Mouse (Mus musculus) gastrocnemius, postnatal 36 days (tissue): ENCODE data around the gene Cacna1i. TPM values are rescaled to one million over a fixed set of nuclear protein-coding genes. Genes with fewer than 3 reads are reported as not detected.

Source experiments
- DNase-seq, 2 experiments: peaks; one replicate each; pipeline ENCODE4 v3.0.0; 2022
- intact Hi-C: fragments of 180-260 bp; cut with DNase I; formaldehyde crosslinking; loops from one replicate; pipeline ENCODE4 v1.15.1; 2025
- total RNA-seq, 2 experiments: library from RNA; stranded (reverse); gene quantifications; 2 replicates each; pipeline ENCODE4 v1.2.3; 2021

Gene Cacna1i
- total RNA-seq, 2 experiments from 2014 or later: 0.05 to 0.62 TPM

GRCm38 (mm10) chr15:80391791-80392190 lies 104.8 kb downstream of the Cacna1i start:
- DNase-seq: no peak
- intact Hi-C loops: no loop called here

- no peak for DNase-seq
- intact Hi-C loops: no loop called here
Measured at GRCm38 (mm10) chr15:80395035-80395434, 108.0 kb downstream of the Cacna1i start.

DNA sequence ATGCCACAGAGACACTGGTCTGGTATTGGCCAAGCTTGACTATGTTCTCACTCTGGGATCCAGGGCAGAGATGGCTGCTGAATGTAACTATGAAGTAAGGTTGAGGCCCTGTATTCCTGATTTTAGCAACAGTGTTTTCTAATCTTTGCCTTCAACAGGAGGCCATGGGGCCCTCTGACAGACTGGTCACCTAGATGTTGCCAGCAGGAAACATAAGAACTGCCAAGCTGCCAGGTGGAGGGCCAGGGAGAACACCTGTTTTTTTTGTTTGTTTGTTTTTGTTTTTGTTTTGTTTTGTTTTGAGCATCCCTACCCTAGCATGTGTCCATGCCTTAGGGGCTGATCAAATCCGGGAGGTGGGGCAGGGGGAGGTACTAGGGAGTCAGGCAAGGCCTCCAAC lies 112.4 kb downstream of the Cacna1i start:
- DNase-seq: no peak

DNA sequence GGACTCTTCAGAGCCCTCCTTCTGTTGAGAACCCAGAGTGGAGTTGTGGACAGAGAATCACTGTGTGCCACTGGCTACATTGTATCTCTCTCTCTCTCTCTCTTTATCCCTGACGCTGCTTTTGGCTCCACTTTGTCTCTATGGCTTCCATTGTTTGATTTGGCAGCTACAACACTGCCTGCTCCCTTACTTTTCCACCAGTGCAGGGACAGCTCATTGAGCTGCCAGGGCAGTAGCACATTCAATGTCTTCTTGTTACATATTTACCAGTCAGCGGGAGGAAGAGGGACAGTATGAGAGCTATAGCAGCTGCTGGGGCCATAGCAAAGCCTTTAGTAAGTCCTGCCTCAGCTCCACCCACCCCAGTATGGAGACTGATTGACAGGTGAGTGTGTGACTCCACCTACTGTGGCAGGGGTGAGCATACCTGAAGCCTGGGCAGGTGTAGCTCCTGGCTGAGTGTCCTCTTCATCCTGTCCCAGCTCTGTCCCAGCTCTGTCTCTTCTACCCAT lies 114.4 kb downstream of the Cacna1i start:
- DNase-seq: no peak
- intact Hi-C loops: no loop called here

More for the DNA sequence above, 112.4 kb downstream of the Cacna1i start:
- intact Hi-C loops: no loop called here

DNA sequence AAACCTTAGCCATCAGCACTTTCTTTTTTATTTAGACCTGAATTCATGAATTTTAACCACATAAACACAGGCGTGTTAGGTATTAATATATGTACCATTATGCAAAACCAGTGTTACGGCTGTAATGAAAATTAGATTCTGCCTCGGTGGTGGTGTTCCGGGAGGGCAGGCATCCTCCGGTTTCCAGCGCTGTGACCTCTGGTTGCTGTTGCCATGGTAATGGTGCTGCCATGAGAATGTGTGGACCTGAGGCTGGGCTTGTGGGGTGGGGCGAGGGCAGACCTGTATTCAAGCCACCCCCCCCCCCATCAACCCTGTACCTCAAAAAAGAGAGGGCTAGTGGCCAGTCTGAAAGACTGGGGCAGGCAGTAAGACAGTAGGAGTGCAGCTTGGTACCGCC lies 114.9 kb downstream of the Cacna1i start:
- intact Hi-C loops: no loop called here
- DNase-seq: no peak

- intact Hi-C loops: no loop called here
- DNase-seq: no peak
Measured at GRCm38 (mm10) chr15:80407873-80408272, 120.8 kb downstream of the Cacna1i start.

- intact Hi-C loops: no loop called here
- DNase-seq: no peak
Measured at GRCm38 (mm10) chr15:80410661-80411060, 123.6 kb downstream of the Cacna1i start.

DNA sequence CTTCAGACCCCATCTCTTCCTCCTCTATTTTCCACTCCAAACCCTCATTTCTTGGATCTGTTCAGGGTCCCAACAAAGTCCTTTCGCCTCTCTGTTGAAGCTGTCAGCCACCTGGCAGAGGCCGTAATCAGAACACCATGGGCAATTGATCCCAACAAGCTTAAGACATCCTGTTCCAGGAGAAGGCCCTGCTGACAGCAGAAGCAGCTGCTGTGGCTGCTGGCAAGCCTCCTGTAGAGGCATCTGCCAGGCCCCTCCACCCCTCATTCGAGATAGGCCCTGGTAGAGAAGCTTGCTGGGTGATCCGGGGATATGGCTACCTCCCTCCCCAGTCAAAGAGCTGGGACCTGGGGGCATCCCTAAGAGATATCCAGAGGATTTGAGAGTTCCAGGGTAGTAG lies 126.0 kb downstream of the Cacna1i start:
- no peak for DNase-seq
- intact Hi-C loops: no loop called here

DNA sequence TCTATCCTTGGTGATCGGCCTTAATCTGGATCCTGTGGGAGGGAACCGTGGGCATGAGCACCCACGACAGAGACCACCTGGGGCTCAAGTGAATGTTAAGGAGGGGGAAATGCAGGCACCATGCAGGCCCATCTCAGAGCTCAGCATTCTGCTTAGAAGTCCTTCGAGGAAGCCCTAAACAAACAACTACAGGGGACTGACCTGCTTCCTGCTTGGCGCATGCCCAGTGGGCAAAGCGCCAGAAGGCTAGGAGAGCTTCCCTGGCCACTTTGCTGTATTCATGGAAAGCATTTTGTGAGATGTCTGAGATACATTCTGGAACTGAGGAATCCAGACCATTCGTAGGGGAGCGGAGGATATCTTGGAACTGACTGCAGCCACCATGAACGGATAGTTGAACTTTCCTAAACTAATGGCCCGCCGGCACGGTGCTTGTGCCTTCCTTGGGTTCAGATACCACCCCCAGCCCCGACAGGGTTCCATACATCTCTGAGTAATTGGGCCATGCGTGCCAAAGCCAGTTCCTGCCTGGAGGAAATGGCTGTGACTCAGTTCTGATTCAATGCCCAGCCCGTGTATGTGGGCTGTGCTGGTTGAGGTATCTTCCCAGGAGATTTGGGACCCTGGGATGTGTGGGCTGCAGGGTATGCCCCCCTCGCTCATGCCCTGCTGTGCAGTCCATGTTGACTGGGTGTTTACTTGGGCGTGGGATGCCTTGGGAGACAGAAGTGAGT lies 127.1 kb downstream of the Cacna1i start:
- no peak for DNase-seq
- intact Hi-C loops: no loop called here

DNA sequence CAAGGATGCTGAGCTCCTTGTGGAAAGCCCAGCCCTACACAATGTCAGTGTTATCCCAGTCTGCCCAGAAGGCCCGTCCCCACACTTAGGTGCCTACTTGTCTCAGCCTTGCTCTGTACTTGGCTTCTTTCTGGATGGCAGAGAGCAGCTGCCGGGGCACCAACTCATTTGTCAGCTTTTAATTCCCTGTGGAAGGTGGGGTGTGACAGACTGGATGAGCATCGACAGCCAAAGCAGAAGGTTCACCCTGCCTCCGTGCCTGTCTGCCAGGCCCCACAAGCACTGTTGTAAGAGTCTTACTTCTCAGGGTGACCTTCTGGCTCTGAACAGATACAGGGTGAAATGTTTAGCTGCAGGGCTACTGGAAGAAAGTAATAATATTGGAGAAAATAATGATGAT lies 128.1 kb downstream of the Cacna1i start:
- DNase-seq: no peak
- intact Hi-C loops: no loop called here

GRCm38 (mm10) chr15:80417066-80417465 lies 130.0 kb downstream of the Cacna1i start:
- intact Hi-C loops: no loop called here
- no peak for DNase-seq

DNA sequence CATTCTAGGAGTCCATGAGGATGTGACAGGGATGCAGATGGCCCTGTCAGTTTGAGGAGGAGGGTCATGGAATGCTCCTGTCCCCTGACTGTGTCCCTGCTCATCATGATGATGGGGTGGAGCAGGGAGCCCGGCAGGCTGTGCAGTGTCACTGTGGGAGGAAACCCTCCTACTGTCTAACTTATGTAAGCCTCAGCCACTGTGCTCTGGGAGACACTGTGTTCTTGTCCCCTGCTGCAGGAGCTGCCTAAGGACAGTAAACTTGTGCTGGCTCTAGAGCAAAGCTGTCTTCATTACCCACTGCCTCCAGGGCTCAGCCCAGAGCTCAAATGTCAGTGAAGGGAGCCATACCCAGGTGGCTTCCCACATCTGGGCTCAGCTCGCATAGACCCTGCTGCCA lies 131.1 kb downstream of the Cacna1i start:
- intact Hi-C loops: no loop called here
- DNase-seq: no peak

- no peak for DNase-seq
- intact Hi-C loops: no loop called here
Measured at GRCm38 (mm10) chr15:80430324-80430723, 143.3 kb downstream of the Cacna1i start.

DNA sequence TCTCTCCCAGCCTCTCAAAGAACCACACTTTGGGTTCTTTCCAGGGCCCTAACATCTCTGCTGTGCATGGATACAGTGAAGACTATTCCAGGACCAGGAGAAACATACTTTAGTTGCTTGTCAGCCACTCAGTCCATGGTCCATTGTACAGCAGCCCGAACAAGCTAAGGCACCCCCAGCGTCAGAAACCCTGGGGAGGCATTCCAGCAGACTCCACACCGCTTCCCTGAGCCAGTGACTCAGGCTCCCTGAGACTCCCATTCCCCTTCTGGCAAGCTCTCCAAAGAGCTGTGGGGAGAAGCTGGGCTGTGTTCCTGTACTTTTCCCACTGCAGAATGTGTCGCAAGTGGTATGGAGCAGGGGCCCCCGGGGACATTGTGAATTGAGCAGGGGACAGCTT lies 149.9 kb downstream of the Cacna1i start:
- intact Hi-C loops: no loop called here
- no peak for DNase-seq

- intact Hi-C loops: no loop called here
- DNase-seq: no peak
Measured at GRCm38 (mm10) chr15:80437996-80438395, 151.0 kb downstream of the Cacna1i start.

DNA sequence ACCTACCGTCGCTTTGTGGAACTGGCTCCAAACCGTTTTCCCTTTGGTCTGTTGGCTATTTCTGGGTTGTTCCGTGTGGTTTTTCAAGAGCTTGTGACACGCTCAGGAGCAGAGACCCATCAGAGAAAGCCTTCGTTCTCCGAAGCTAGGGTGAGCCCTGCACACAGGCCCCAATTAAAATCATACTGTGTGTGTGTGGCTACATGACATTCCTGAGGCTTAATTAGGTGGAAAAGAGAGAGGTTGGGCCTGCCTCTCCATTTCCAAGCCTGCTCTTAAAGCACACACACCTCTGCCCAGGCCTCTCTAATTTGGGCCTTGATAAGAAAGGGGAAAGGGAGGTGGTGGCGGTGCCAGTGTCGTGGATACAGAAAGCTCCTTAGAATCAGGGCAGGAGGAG lies 151.4 kb downstream of the Cacna1i start:
- intact Hi-C loops: no loop called here
- DNase-seq: no peak

- intact Hi-C loops: no loop called here
- no peak for DNase-seq
Measured at GRCm38 (mm10) chr15:80440195-80440594, 153.2 kb downstream of the Cacna1i start.

DNA sequence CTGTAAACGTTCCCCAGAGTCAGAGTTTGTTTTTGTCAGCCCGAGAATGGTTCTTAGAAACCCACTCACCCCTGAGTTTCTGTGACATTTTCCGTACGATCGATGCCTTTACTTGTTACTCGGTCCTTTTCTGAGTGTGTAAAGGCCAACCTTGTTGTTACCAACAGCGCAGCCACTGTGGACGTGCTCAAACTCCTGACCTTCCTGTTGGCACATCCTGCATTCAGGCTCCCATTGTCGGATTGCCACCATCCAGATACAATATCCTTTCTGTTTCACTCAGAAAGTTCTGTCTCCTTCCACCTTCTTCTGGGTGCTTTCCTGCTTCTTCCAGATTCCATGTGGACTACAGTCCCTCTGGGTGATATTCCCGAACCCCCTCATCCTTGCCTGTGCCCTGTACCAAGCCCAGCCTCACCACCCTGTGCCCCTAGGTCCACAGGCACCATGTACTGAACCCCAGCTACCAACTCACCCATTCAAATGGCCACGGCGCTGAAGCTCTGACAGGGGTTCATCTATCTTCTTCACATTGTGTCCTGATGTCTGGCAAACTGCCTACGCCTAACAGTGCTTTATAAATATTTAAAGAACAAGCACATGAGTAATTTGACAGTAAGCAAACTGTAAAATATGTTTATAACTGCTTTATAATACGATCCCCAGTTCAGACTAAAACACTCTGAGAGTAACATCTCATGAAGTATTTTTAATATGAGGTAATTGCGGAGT lies 159.1 kb downstream of the Cacna1i start:
- no peak for DNase-seq
- intact Hi-C loops: no loop called here
